Mouse (Mus musculus) neutrophil, adult 59 days (primary cell): ENCODE measurements around the gene Pop5. TPM values are rescaled to one million over a fixed set of nuclear protein-coding genes. Genes with fewer than 3 reads are reported as not detected.

Source experiments
- total RNA-seq, 2 experiments: library from RNA; stranded (reverse); gene quantifications; 1 replicate in 1 of 2; 2 replicates in 1 of 2; pipeline ENCODE4 v1.2.4; 2023

Gene Pop5
- total RNA-seq: 10 to 100 TPM; 13.0 to 13.5 TPM

GRCm38 (mm10) chr5:115235786-115236263 is at the start of gene Pop5:
Gene Pop5, plus strand, starts transcription at chr5:115235836.

GRCm38 (mm10) chr5:115193669-115194625 is 41.7 kb upstream of the Pop5 start, which contains the start of gene Cabp1:
Gene Cabp1, minus strand, starts transcription at chr5:115194381.

GRCm38 (mm10) chr5:115272812-115273548 is 37.3 kb downstream of the Pop5 start, which contains the start of gene Rnf10:
Gene Rnf10, minus strand, starts transcription at chr5:115272898.

GRCm38 (mm10) chr5:115279226-115280049 is 43.8 kb downstream of the Pop5 start, which contains the start of gene Coq5:
Gene Coq5, plus strand, starts transcription at chr5:115279666.

Other genes starting within 250 kb of the Pop5 start
- 10 to 100 TPM; 45.9 to 47.6 TPM for gene Sppl3, start 224.7 kb upstream of the Pop5 start, total RNA-seq
- gene Gm10401, start 137.5 kb upstream of the Pop5 start, total RNA-seq: not detected
- 10 to 100 TPM; 16.7 to 18.9 TPM for gene Acads, start 116.5 kb upstream of the Pop5 start, total RNA-seq
- gene Unc119b, start 100.9 kb upstream of the Pop5 start, total RNA-seq: 10 to 100 TPM; 18.0 to 21.5 TPM
- gene Mlec, start 77.7 kb upstream of the Pop5 start, total RNA-seq: 100 to 1,000 TPM; 119 to 122 TPM
- gene Cabp1, start 41.5 kb upstream of the Pop5 start, total RNA-seq: not detected
- gene Rnf10, start 37.1 kb downstream of the Pop5 start, total RNA-seq: 100 to 1,000 TPM; 192 to 202 TPM
- 10 to 100 TPM; 10.7 to 11.2 TPM for gene Coq5, start 43.8 kb downstream of the Pop5 start, total RNA-seq
- 100 to 1,000 TPM; 186 to 218 TPM for gene Dynll1, start 65.2 kb downstream of the Pop5 start, total RNA-seq
- 10 to 100 TPM; 57.3 to 62.5 TPM for gene Srsf9, start 91.3 kb downstream of the Pop5 start, total RNA-seq
- 10 to 100 TPM in 1 of 2 experiments, 1 to 10 TPM in 1; 5.9 to 11.5 TPM for gene Gatc, start 105.3 kb downstream of the Pop5 start, total RNA-seq
- 10 to 100 TPM; 15.2 to 17.1 TPM for gene Triap1, start 105.4 kb downstream of the Pop5 start, total RNA-seq
- gene Cox6a1, start 113.1 kb downstream of the Pop5 start, total RNA-seq: 100 to 1,000 TPM; 239 to 273 TPM
- not detected for gene Msi1, start 193.8 kb downstream of the Pop5 start, total RNA-seq
- gene Pla2g1b, start 230.4 kb downstream of the Pop5 start, total RNA-seq: not detected
- gene Sirt4, start 248.9 kb downstream of the Pop5 start, total RNA-seq: 1 to 10 TPM; 3.0 to 5.4 TPM